Mouse (Mus musculus): ENCODE measurements around the gene Phka1.
"Not testable (repeated sequence)": the region's sequence is repeated elsewhere in the genome, so short reads cannot be mapped to it uniquely, and the experiment has no call there.

Phka1 gene

DNA sequence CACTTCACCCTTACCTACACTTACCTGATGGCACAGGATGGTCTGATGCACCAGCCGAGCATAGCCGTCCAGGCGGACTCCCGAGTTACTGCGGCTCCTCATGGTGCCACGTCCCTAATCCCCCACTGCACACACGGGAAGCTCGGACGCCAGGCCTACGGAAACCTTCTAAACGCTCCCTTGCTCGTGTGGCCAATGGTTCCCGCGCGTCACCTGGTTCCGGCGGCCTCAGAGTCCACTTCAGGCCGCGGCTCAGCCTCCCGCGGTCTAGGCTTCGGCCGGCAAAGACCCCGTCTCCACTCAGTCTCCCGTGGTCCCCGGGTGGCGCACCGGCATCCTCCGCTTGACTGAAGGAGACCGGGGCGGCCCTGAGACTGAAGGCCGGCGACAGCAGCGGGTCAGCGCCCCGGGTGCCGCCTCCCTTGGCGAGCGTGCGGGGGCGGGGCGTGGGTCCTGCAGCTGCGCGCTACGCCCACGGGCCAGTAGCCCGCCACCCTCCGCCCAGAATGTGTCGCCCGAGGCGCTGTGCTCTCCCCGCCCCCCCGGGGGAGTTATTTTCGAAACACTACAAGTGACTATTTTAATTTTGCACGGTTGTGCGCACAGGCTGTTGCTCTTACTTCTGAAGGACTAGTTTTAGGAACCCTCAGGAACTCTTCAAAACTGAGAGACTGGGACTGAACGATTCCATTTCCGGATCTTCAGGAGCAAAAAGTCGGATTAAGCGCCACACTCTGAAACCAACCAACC lies at the start of gene Phka1:
Gene Phka1 (minus strand): TSS at position 424 of the 750 bp plus-strand sequence.
- peak; percentile 63 for DNase-seq (ENCODE audit: extremely low read depth, low read depth)

DNA sequence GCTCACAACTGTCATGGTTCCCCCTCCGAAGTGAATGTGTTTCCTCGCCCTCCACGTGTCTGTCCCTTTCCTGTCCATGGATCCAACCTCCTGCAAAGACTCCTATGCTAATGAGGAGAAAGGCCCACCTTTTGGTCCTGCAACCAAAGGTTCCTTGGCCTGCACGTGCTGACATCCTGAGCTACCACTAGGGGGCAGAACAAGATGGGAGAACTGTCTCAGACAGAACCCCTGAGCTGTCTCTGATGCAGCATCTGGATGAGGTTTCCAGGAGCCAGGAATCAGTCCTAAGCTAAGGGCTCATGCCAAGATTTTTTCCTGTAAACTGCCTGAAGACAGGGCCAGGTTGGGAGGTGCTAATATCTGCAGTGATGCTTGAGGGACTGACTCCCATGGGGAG lies 45.2 kb upstream of the Phka1 start:
- DNase-seq (ENCODE audit: extremely low read depth, low read depth): not testable (repeated sequence)

DNA sequence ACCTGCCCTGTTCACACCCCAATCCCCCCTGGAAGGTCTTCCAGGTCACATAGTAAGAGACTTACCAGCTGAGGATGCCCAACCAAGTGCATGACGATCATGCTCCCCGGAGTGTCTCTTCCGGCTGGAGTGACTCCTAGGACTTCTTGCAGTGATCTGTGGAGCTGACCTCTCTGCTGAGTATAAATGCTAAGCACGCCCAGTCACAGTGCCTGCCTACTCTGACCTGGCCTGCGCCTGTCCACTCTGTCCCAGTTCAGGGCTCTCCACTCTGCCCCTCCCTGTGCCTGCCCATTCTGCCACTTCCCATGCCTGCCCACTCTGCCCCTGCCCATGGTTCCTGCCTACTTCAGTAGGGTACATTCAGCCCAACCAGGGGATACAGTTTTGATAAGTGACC lies 42.8 kb upstream of the Phka1 start, which contains the start of gene Gm3880:
Gene Gm3880 (minus strand): TSS at position 101 of the 400 bp plus-strand sequence.
- not testable (repeated sequence) for DNase-seq (ENCODE audit: extremely low read depth, low read depth)

DNA sequence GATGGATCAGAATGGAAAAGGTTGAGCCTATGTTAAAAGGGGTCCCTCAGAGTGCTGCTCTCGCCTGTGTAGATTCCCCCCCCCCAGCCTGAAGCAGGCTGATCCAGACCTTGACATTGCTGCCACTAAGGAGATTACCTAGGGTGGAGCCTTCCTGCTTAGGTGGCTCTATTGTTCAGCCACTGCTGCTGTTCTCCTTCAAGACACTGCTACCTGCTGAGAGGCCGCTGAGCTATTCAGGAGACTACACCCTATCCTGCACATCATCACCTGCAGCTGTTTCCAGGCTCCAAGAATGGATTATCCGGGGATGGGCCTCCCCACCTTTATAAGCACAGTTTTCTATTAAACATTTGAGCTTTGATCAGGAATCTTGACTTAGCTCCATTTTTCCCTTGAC lies 40.7 kb upstream of the Phka1 start:
- DNase-seq (ENCODE audit: extremely low read depth, low read depth): not testable (repeated sequence)

DNA sequence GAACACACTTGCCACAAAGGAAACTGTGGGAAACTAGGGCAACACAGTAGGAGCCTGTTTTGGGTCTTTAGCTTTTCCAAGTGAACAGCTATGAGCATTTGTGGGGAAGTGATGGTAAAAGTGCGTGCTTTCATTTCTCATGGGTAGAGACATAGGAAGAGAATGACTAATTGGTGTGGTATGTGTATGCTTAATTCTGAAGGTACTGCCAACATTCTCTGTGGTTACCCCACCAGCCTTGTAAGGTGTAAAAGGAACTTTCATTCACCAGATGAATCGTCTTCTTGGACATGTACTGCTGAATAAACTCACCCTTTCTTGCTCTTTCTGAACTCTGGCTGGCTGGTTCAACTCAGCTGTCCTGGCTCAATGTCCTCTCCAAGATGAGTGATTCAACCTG lies 22.6 kb upstream of the Phka1 start:
- DNase-seq (ENCODE audit: extremely low read depth, low read depth): no peak

DNA sequence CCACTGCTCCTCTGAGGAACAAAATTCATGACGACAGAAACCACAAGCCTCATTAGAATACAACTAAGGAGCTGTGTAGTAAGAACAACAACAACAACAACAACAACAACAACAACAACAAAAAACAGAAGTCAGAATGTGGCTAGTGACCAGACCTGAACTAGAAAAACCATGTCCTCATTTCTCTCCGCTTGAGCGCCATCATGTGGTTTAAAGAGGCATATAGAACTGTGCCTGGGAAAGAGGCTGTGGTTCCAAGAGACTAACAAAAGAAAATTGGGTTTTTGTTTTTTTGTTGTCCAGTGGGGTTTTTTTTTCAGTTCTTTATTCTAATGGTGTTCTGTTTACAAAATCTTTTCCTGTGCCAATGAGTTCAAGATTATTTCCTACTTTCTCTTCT lies 16.7 kb upstream of the Phka1 start:
- peak; percentile 20 for DNase-seq (ENCODE audit: extremely low read depth, low read depth)

DNA sequence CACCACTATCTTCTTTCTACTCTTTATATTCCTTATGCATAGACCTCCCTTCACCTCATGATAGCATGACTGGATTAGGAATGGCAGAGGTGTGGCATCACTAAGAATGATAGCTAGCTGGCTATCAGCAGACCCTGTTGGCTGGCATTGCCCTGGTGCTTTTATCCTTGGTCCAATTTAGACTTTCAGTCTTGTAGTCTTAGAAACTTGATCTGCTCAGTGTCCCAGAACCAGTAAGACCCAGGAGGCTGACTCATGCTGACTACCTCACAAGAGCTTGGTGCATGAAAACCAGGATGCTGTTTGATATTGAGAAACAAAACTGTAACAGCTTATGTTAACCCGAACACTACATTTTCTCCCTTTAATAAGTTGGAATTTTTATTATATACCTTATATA lies 1.6 kb upstream of the Phka1 start:
- DNase-seq (ENCODE audit: extremely low read depth, low read depth): no peak

DNA sequence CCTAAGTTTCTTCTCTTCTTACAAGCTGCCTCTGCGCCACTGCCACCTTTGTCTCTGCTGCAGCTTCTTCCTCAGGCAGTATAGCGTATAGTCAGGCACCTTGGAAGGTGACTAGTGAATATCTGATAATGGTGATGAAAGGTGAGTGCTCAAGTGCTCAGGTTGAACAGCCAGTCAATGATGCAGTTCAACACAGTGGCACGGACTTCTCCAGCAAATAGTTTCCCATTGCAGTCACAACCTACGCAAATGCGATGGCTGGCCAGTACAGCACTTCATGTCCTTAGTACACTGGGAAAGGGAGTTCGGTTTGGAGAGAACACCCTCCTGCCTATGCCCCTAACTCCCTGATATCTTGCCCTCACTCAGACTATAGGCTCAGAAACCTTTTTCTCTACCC lies 1.1 kb upstream of the Phka1 start:
- no peak for DNase-seq (ENCODE audit: extremely low read depth, low read depth)

DNA sequence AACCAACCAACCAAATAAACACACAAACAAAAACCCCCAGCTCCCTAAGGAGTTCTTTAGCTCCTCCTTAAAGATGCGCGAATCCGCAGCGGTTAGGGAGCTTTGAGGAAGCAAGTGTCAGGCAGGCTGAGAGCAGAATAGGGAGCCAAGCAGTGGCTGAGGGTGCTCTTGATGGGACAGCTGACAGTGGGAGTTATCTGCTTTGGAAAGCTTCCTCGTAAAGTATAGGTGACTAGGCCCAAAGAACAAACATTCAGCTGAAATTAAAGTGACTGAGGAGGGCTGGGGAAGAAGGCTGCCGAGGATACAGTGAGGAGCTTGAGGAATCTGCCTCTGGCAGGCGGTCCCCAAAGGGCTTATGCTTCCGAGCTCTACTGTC lies 516 bp upstream of the Phka1 start:
- DNase-seq (ENCODE audit: extremely low read depth, low read depth): no peak

DNA sequence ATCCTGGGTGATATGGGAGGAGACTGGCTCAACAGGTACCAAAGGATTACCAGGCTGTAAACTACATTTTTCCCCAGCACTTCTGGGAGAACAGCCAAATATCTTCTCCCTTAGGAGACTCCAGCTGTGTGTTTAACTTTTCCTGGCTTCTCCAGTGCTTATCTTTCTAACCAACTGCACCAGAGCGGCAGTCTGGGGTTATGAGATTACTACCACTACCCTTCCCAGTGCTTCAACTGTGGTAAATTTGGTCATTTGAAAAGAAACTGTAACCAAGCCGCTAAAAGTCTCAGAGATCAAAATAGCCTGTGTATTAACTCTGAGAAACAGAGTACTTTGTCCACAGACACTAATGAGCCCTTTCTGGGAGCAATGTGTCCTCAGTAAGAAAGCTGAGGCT lies 42.8 kb downstream of the Phka1 start:
- DNase-seq (ENCODE audit: extremely low read depth, low read depth): peak; percentile 33

DNA sequence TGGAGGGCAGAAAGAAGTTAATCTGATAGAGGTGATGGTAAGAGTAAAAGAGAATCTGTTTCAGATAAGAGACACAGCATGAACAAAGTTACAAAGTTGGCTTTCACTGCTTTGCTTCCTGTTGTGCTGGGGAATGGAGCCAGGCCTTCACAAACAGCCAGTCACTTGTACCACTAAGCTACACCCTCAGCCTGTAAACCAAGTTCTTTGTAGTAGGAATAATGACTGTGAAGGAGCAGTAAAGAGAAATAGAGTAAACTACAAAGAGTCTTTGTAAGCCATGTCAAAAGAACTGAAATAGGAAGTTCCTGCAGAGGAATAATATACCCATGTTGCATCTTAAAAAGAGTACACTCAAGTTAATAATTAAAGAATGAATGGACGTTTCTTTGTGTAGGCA lies 55.5 kb downstream of the Phka1 start:
- no peak for DNase-seq (ENCODE audit: extremely low read depth, low read depth)

DNA sequence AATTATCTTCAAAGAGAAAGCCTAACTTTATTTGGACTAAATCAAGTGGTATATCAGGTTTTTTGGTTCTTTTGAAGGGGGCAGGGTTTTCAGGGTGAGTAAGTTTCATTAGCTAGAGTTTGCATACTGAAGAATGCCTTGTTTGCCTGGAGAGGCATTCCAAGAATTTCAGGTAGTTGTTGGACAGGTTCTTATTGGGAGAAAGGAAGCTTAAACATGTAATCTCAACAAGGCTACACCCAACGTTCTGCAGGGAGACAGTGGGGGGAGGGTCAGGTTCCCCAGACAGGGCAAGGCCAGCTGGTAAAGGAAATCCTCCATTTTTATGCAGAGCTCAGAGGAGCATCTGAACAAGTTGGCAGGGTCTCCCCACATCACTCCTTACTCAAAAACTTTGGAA lies 72.9 kb downstream of the Phka1 start:
- DNase-seq (ENCODE audit: extremely low read depth, low read depth): no peak

DNA sequence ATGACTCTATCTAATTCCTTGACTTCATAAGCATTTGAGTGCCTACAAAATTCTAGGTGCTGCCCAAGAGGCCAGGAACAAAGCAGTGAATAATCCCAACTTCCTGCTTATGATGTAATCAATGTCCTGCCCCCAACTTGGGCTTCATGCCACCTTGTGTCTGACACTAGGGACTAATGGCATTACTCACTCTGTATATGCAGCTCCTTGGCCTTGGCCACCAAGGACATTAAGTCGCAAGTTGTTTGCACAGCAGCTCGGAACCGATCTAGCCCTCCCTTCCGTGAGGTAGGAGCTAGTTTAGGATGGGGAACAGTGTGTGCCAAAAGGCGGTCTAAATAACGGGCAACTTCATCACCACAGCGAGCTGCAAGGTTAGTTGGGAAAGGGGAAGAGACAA lies 87.1 kb downstream of the Phka1 start:
- DNase-seq (ENCODE audit: extremely low read depth, low read depth): no peak

DNA sequence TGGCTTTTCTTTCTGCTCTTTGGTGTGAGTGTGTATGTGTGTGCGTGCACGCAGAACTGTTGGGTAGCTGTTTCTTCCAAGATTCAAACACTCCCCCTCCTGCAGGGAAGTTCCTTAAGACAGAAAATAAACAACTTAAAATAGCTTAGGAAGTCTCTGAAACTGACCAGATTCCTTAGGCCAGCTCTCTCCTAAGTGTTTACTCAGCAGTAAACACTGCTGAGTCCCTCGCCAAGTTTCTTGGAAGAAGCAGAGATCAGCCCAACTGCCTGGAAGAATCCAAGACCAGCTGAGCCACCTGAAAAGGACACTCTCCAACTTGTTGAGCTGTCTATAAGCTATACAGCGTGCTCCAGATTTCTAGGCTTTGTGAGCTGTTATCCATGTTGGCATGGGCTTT lies 134.8 kb downstream of the Phka1 start:
- DNase-seq (ENCODE audit: extremely low read depth, low read depth): no peak

DNA sequence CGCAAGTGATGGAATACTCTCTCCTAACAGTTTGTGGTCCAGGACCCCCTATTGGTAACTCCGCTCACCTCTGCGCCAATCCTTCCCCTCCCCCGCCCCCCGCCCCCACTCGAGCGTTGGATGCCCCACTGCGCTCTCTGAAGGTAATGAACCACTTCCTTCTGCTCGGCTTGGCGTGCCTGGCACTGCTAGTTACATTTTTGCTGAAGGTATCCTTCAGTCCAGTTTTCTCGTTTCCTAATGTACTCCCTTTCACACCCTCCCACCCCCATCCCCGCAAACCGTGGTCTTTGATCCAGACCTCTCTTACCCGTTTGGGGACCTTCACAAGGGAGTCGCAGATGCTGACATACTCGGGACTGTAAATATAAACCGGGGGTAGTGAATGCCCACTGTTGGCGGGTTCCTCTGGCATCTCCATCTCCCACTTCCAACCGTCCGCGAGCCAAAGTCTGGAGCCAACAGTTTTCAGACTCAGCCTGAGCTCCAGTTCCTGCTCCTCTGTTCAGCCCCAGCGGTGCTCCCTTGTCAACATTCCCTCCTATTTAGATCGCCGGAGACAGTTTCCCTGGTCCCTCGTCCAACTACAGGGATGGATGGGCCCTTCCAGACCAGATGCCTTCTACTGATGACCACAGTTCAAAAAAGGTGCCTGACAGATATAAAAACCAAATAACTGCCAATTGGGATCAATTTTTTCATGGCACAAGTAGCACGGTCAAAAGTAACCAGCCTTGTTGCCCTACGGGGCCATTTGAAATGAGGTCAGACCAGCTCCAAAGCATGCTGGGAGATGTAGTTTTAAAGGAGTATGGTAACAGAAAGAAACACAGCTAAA lies 139.2 kb downstream of the Phka1 start, which contains the start of gene Hdac8:
Gene Hdac8 (minus strand): TSS at position 716 of the 838 bp plus-strand sequence.
- DNase-seq (ENCODE audit: extremely low read depth, low read depth): peak; percentile 80

DNA sequence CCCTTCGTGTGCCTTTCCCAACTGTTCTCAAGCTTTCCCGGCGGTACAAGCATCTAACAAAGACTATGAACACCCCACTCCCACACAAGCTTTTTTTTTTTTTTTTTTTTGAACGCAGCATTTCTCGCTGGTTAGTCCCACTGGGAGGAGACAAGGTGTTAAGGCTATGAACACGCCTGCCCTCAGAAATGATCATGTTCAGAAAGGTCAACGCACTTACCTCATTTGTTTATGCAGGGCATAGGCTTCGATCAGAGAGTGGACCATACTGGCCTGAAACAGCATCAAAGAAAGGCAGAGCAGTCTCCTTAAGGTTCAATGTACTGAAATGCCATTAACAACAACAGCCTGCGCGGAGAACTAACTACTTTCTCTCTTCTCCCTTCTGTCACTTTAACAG lies 139.9 kb downstream of the Phka1 start:
- peak; percentile 5 for DNase-seq (ENCODE audit: extremely low read depth, low read depth)

DNA sequence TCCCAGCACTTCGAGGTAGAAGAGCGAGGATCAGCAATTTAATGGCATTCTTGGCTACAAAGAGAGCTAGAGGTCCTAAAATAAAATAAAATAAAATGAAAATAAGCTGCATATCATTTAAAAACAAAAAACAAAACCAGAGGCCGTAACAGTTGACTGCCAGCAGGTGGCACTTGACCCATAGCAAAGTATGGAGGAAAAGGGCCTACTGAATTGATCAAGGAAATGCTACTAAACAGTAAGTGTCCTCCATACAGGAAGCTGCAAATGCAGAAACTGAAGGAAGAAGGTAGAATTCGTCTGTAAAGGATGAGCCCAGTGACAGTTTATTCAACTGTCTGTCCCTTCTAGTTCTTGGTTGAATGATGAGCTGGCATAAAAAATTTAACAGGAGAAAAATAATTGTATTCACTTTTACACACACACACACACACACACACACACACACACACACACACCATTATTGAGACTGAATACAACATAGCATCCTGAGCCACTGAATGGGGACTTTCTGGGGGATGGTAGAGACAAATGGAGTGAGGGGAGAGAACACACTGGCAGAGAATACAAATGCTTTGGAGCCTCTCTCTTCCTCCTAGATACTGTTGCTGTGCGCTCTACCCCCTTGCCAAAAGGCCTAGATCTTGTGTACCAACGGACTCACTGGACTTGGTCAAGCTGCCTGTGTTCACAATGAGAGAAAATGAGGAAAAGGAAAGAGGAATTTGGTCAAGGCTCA lies 149.9 kb downstream of the Phka1 start:
- DNase-seq (ENCODE audit: extremely low read depth, low read depth): peak; percentile 17

DNA sequence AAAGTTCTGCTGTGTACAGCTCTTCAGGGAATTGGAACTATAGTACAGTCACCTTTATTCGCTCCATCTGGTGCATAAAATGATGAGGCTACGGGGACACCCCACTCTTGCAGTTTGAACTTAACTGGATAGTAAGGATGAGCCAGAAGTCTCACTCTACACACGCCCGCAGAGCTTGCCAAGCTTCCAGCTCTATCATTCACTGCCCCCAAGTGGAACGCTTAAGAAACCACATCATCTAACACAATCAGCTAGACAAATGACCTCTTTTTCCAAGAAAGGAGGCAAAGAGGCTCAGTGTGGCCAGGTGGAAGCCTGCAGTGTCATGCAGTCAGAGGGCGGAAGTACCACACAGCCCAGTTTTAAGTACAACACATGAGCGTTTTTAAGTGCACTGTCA lies 158.5 kb downstream of the Phka1 start:
- no peak for DNase-seq (ENCODE audit: extremely low read depth, low read depth)

DNA sequence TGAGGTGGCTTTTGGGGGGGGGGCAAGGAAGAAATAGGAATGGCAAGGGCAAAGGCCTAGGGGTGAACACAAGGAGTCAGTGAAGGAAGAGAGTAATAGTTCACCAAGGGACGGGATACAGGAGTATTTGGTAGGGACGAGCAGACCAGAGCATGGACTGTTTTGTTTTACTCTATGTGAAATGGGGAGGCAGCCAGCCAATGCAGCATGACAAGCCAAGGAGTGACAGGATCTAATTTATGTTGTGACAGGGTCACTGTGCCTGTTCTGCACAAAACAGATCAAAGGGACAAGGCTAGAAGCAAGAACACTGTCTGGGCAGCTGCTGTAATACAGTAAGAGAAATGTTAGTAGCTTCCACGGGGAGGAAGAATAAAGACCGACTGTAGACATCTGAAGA lies 164.4 kb downstream of the Phka1 start:
- DNase-seq (ENCODE audit: extremely low read depth, low read depth): no peak

DNA sequence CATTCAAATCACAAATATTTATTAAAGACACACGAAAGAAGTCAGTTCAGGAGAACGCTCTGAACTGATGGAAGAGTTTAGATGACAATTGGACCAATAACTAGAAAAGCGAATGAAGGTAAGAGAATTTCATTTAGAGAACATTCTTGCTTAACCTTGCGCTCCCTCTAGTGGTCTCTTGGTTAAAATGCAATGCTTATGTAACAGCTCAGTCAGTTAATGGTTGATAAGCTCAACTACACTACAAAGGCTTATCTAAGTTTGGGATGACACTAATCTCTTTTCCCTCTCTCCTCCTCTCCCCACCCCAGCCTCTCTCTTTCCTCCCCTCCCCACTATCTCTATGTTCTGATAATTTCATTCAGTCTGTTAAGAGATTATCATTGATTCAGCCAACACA lies 165.1 kb downstream of the Phka1 start:
- DNase-seq (ENCODE audit: extremely low read depth, low read depth): peak; percentile 66

DNA sequence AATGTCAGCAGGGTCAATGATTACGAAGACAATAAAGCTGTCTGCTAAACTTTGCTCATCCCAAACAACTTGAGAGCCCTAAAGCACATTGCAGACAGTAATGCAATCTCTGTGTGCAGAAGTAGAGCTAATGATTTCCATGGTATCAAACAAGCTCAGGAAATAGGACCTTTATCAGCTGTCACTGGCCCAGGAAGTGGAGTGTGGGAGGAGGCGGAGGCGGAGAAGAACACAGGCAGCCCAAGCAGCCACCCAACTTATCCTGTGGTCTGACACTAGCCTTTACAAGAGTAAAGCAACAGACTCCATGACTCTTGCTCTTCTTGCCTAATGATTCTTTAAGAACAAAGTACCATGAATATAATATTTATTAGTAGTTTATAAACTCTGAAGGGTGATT lies 165.6 kb downstream of the Phka1 start:
- peak; percentile 63 for DNase-seq (ENCODE audit: extremely low read depth, low read depth)

DNA sequence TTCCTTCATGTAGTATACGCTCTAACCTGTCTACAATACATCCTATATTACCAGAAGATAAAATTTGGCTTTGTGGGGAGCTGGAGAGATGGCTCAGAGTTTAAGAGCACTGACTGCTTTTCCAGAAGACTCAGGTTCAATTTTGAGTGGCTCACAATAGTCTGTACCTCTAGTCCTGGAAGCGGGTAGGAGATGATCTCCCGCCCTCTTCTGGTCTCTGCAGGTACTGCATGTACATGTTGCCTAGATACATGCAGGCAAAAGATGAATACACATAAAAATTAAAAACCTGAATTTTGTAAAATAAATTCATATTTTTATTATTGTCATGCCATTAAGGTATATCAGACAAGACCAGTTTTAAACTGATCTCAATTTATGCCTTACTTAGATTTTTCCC lies 167.3 kb downstream of the Phka1 start:
- peak; percentile 33 for DNase-seq (ENCODE audit: extremely low read depth, low read depth)
